Mouse (Mus musculus) forebrain, embryonic 11.5 days (tissue): ENCODE data around the gene Ltc4s. TPM values are rescaled to one million over a fixed set of nuclear protein-coding genes. Genes with fewer than 3 reads are reported as not detected.

Source experiments
- ATAC-seq: fragments of 200-750 bp; cut with Nextera tagmentation; replicated peaks from 2 replicates; pipeline ENCODE4 v1.8.0; 2017; ENCODE audit warnings: moderate TSS enrichment; ENCODE audit not compliant: low FRiP score
- DNase-seq: peaks from one replicate; pipeline ENCODE4 v3.0.0-alpha.2; 2017; ENCODE audit warnings: low spot score
- H3K27ac ChIP-seq: fragments of 300-500 bp; sonication (generic); 2 replicates; pipeline ENCODE4 v1.5.1; 2014; ENCODE audit warnings: low read depth, low read length
- H3K27me3 ChIP-seq: fragments of 300-500 bp; sonication (generic); 2 replicates; pipeline ENCODE4 v1.6.1; 2014; ENCODE audit warnings: mild to moderate bottlenecking, low read length, mixed read lengths; ENCODE audit not compliant: control insufficient read depth, insufficient read depth
- H3K36me3 ChIP-seq: fragments of 300-500 bp; sonication (generic); 2 replicates; pipeline ENCODE4 v1.6.1; 2014; ENCODE audit warnings: mild to moderate bottlenecking, low read length, moderate library complexity, mixed read lengths; ENCODE audit not compliant: control insufficient read depth, insufficient read depth
- H3K4me1 ChIP-seq: fragments of 300-500 bp; sonication (generic); replicated peaks from 2 replicates; pipeline ENCODE4 v1.6.1; 2014; ENCODE audit warnings: low read length, mixed read lengths; ENCODE audit not compliant: control insufficient read depth, insufficient read depth
- H3K4me2 ChIP-seq: fragments of 300-500 bp; sonication (generic); 2 replicates; pipeline ENCODE4 v1.6.1; 2014; ENCODE audit warnings: low read depth, mild to moderate bottlenecking, low read length, moderate library complexity, mixed read lengths; ENCODE audit not compliant: severe bottlenecking
- H3K4me3 ChIP-seq: fragments of 300-500 bp; sonication (generic); 2 replicates; pipeline ENCODE4 v1.5.1; 2014; ENCODE audit warnings: low read depth, low read length
- H3K9ac ChIP-seq: fragments of 300-500 bp; sonication (generic); 2 replicates; pipeline ENCODE4 v1.6.1; 2014; ENCODE audit warnings: low read length
- H3K9me3 ChIP-seq: fragments of 300-500 bp; sonication (generic); 2 replicates; pipeline ENCODE4 v1.6.1; 2016; ENCODE audit warnings: low read length, mixed read lengths; ENCODE audit not compliant: control insufficient read depth
- WGBS: fragments of 180-500 bp; shearing (Covaris S2); extraction: QIAGEN DNeasy Blood & Tissue Kit; methylation state at CpG from one replicate; pipeline ENCODE4 v1.1.7; 2014; 5-methylcytosine and 5-hydroxymethylcytosine counted together
- polyA plus RNA-seq: library from polyadenylated mRNA; unstranded; fragments of >200 nt; fragmentation: Nextera tagmentation; extraction: Ambion mirVana; gene quantifications from 2 replicates; pipeline ENCODE4 v1.2.1, GENCODE M21; 2014

Gene Ltc4s
- polyA plus RNA-seq = 0.51 and 0.81 TPM in 2 replicates

- H3K9me3 ChIP-seq = no peaks in the 10 kb centered on the region
- DNase-seq (no peak), ATAC-seq (no peak)
- peaks cover 19% of the 10 kb centered on the region for H3K27me3 ChIP-seq
- no peak within 1 kb of the TSS for H3K9ac ChIP-seq
- peaks cover 2% of the 10 kb centered on the region; the same call in 1 of the 2 replicates for H3K4me1 ChIP-seq
- peak within 1 kb of the TSS; percentile 96 for H3K4me2 ChIP-seq
- 52% methylated on average over 10 of the region's 10 CpGs for WGBS
- no peak within 1 kb of the TSS for H3K27ac ChIP-seq
- peaks cover 2% of the 10 kb centered on the region; the same call in 1 of the 2 replicates for H3K36me3 ChIP-seq
- peak within 1 kb of the TSS; percentile 60 for H3K4me3 ChIP-seq
These were observed at the start of gene Ltc4s for GRCm38 (mm10) chr11:50238324-50238723. TSS of gene Ltc4s (minus strand) at chr11:50238616.

DNA sequence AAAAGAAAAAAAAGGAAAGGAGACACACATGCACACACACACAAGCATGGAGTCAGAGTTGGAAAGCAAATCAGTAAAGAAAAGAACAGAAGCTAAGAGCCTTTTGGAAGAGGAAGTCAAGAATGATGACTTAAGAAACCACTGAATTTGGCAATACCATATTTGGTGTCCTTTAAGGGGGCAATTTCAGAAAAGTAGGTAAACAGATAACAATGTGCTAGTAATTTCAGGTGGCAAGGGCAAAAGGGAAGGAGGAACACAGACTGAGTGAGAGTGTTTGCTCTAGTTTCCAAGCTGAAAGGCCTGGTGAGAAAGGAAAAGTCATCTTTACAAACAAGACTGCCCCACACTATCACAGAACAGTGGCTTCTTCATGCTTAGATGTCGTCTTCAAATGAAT, 48.0 kb upstream of the Ltc4s start:
- ATAC-seq = no peak

DNA sequence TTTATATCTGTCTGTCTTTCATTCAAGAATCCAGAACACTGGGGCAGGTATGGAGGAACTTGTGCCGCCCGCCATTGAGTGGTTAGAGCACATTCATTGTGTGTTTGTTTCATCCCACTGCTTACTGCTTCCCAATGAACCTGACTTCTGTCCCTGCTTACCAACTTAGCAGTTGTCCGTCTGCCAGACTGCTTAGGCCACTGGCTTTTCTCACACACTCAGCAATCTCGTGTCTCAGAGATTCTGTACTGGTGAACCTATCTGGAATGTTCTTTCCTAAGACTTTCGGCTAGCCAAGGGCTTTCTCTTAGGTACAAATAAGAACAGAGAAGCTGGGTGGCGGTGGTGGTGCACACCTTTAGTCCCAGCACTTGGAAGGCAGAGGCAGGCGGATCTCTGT, 47.3 kb upstream of the Ltc4s start:
- H3K27me3 ChIP-seq = no peaks in the 10 kb centered on the region
- no peak overlapping the region for H3K4me2 ChIP-seq
- H3K4me3 ChIP-seq = no peak overlapping the region
- H3K4me1 ChIP-seq = peaks cover 2% of the 10 kb centered on the region; the same call in 1 of the 2 replicates
- no peaks in the 10 kb centered on the region; the same call in 1 of the 2 replicates for H3K36me3 ChIP-seq
- H3K27ac ChIP-seq = no peak overlapping the region
- no peak for ATAC-seq
- no peak overlapping the region for H3K9ac ChIP-seq
- H3K9me3 ChIP-seq = no peaks in the 10 kb centered on the region
- WGBS = 93% methylated on average over 7 of the region's 7 CpGs
- DNase-seq = no peak

More for the DNA sequence above, 48.0 kb upstream of the Ltc4s start:
- H3K9ac ChIP-seq = no peak overlapping the region
- H3K27me3 ChIP-seq = no peaks in the 10 kb centered on the region
- no peaks in the 10 kb centered on the region for H3K9me3 ChIP-seq
- peaks cover 2% of the 10 kb centered on the region; the same call in 1 of the 2 replicates for H3K4me1 ChIP-seq
- no peak overlapping the region for H3K27ac ChIP-seq
- no peaks in the 10 kb centered on the region; the same call in 1 of the 2 replicates for H3K36me3 ChIP-seq
- 98% methylated on average over 1 of the region's 1 CpGs for WGBS
- DNase-seq = no peak
- H3K4me3 ChIP-seq = no peak overlapping the region
- no peak overlapping the region for H3K4me2 ChIP-seq

- no peak for DNase-seq
- Histone ChIP-seq H3K4me1 (no peaks in the 10 kb centered on the region; the same call in 1 of the 2 replicates), H3K4me2 (no peak overlapping the region), H3K27me3 (no peaks in the 10 kb centered on the region), H3K9me3 (no peaks in the 10 kb centered on the region), H3K4me3 (no peak overlapping the region), H3K9ac (no peak overlapping the region), H3K27ac (no peak overlapping the region), H3K36me3 (no peaks in the 10 kb centered on the region; the same call in 1 of the 2 replicates)
- no peak for ATAC-seq
- WGBS = 97% methylated on average over 5 of the region's 5 CpGs
These were observed 46.8 kb upstream of the Ltc4s start for GRCm38 (mm10) chr11:50285263-50285662.

- Histone ChIP-seq H3K36me3 (no peaks in the 10 kb centered on the region), H3K9me3 (no peaks in the 10 kb centered on the region), H3K27ac (no peak overlapping the region), H3K27me3 (no peaks in the 10 kb centered on the region), H3K4me2 (no peak overlapping the region), H3K9ac (no peak overlapping the region), H3K4me1 (no peaks in the 10 kb centered on the region), H3K4me3 (no peak overlapping the region)
- no peak for ATAC-seq
- DNase-seq = no peak
- 77% methylated on average over 1 of the region's 1 CpGs for WGBS
These were observed 41.6 kb upstream of the Ltc4s start for GRCm38 (mm10) chr11:50280053-50280452.

- no peaks in the 10 kb centered on the region for H3K27me3 ChIP-seq
- DNase-seq (no peak), ATAC-seq (no peak)
- H3K4me1 ChIP-seq = no peaks in the 10 kb centered on the region
- H3K36me3 ChIP-seq = no peaks in the 10 kb centered on the region
- H3K9me3 ChIP-seq = no peaks in the 10 kb centered on the region
- 95% methylated on average over 4 of the region's 4 CpGs for WGBS
- H3K4me3 ChIP-seq = no peak overlapping the region
- H3K4me2 ChIP-seq = no peak overlapping the region
- no peak overlapping the region for H3K9ac ChIP-seq
- no peak overlapping the region for H3K27ac ChIP-seq
These were observed 40.6 kb upstream of the Ltc4s start for GRCm38 (mm10) chr11:50279005-50279404.

DNA sequence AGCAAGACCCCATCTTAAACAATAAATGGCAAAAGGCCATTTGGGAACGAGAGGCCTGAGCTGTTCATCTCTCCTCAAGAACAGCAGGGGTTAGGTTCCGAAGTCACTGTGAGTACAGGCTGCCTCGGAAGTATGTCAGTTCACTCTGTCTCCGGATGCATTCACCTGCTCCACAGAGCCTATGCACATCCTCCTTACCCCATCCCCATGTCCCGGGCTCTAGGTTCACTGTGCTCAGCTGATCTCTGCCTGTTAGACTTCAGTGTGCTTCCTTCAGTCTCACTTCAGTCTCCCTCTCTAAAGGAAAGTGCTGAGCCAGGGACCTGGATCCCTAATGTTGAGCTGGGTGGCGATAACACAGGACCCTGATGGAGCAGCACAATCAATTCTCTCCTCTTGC, 39.3 kb upstream of the Ltc4s start:
- no peaks in the 10 kb centered on the region for H3K36me3 ChIP-seq
- ATAC-seq = no peak
- WGBS = 84% methylated on average over 6 of the region's 6 CpGs

GRCm38 (mm10) chr11:50277025-50277424, 38.6 kb upstream of the Ltc4s start:
- no peaks in the 10 kb centered on the region for H3K4me1 ChIP-seq
- H3K27me3 ChIP-seq = no peaks in the 10 kb centered on the region
- no peak overlapping the region for H3K4me2 ChIP-seq
- no peak overlapping the region for H3K27ac ChIP-seq
- H3K9me3 ChIP-seq = no peaks in the 10 kb centered on the region
- DNase-seq (no peak), ATAC-seq (no peak)
- H3K4me3 ChIP-seq = no peak overlapping the region
- no peak overlapping the region for H3K9ac ChIP-seq
- no peaks in the 10 kb centered on the region for H3K36me3 ChIP-seq

More for the DNA sequence above, 39.3 kb upstream of the Ltc4s start:
- DNase-seq = no peak
- Histone ChIP-seq H3K27ac (no peak overlapping the region), H3K4me2 (no peak overlapping the region), H3K4me1 (no peaks in the 10 kb centered on the region), H3K27me3 (no peaks in the 10 kb centered on the region), H3K9me3 (no peaks in the 10 kb centered on the region), H3K4me3 (no peak overlapping the region), H3K9ac (no peak overlapping the region)

GRCm38 (mm10) chr11:50275568-50276151, 37.2 kb upstream of the Ltc4s start:
- H3K36me3 ChIP-seq = no peaks in the 10 kb centered on the region
- H3K4me1 ChIP-seq = no peaks in the 10 kb centered on the region
- no peak for ATAC-seq
- H3K4me3 ChIP-seq = no peak overlapping the region
- WGBS = 89% methylated on average over 5 of the region's 5 CpGs
- no peaks in the 10 kb centered on the region for H3K27me3 ChIP-seq
- no peaks in the 10 kb centered on the region for H3K9me3 ChIP-seq
- no peak for DNase-seq
- H3K27ac ChIP-seq = no peak overlapping the region
- H3K4me2 ChIP-seq = no peak overlapping the region
- H3K9ac ChIP-seq = no peak overlapping the region
